Mouse (Mus musculus): ENCODE data around the gene Spop.

DNA sequence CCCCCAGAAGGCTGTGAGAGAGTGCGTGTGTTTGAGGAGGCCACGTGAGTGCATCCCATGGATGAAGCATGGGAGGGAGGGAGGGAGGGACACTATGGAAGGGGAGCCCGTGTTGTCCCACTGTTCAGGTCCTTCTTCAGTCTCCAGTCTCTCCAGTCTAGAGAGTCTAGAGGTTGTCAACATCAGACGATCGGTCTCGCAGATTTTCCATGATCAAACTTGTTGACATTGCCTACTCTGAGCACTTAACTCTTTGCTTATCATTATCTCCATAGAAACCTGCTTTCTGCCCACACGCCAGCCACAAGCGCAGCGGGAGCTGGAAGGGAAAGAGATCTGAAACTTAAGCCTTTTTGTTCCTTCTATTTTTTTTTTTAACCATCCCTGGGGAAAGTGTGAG lies 35.0 kb upstream of the Spop start:
- no peak for TF ChIP-seq EP300 (optimal IDR thresholded peaks at IDR 0.05)
- TF ChIP-seq CTCF (IDR thresholded peaks at IDR 0.05; ENCODE audit: low read depth) = no peak
